Mouse (Mus musculus) cerebellum, adult 18-20 months (tissue): ENCODE data around the gene Med1.
"Not testable (repeated sequence)": the region's sequence is repeated elsewhere in the genome, so short reads cannot be mapped to it uniquely, and the experiment has no call there.

Experiments
- DNase-seq, 2 experiments: peaks; one replicate each; pipeline ENCODE4 v3.0.0; 2021

The Med1 gene

GRCm38 (mm10) chr11:98192901-98193805 is at the start of gene Med1:
Med1 (minus strand) TSS chr11:98193293.
- DNase-seq, result peak; percentile 85 to 91

DNA sequence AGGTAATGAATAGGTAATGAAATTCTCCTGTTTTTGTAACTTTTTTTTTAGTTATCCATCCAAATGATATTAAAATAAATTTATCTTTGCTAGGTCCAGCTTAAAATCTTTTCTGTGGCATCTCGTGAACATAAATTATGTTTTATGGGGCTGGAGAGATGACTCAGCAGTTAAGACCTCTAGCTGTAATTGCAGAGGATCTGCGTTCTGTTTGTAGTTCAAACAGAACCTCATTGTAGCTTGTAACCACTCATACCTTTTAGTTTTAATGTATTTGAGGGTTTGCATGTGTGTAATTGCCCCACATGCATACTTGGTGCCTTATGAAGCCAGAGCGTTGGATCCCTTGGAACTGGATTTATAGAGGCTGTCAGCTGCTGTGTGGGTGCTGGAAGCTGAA is 45.9 kb upstream of the Med1 start:
- DNase-seq, result no peak

GRCm38 (mm10) chr11:98238416-98238815 is 45.3 kb upstream of the Med1 start:
- no peak for DNase-seq

- no peak for DNase-seq
Observed at GRCm38 (mm10) chr11:98226349-98226748, 33.3 kb upstream of the Med1 start.

DNA sequence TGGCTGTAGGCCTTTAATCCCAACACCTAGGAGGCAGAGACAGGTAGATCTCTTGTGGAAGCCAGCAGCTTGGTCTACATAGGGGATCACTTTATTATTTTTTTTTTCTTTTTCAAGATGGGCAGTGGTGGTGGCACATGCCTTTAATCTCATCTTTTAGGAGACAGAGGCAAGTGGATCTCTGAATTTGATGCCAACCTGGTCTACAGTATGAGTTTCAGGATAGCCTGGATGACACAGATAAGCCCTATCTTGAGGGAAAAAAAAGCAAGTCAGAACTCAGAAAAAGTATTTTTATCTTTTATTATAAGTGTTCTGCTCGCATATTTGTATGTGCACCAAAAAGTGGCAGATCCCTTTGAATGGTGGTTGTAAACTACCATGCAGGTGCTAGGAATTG is 20.2 kb upstream of the Med1 start:
- DNase-seq, result no peak

GRCm38 (mm10) chr11:98209661-98210060 is 16.6 kb upstream of the Med1 start:
- not testable (repeated sequence) for DNase-seq

GRCm38 (mm10) chr11:98206281-98206680 is 13.2 kb upstream of the Med1 start:
- not testable (repeated sequence) for DNase-seq

GRCm38 (mm10) chr11:98205463-98205862 is 12.4 kb upstream of the Med1 start:
- DNase-seq, result no peak

GRCm38 (mm10) chr11:98203931-98204421 is 10.9 kb upstream of the Med1 start:
- DNase-seq, result peak in 1 of 2 experiments; percentile 27

GRCm38 (mm10) chr11:98203351-98203911 is 10.3 kb upstream of the Med1 start:
- peak in 1 of 2 experiments; percentile 57 for DNase-seq

GRCm38 (mm10) chr11:98202641-98203350 is 9.7 kb upstream of the Med1 start, which contains the start of gene Cdk12:
Cdk12 (plus strand) TSS chr11:98203059.
- DNase-seq, result peak; percentile 92 to 94

DNA sequence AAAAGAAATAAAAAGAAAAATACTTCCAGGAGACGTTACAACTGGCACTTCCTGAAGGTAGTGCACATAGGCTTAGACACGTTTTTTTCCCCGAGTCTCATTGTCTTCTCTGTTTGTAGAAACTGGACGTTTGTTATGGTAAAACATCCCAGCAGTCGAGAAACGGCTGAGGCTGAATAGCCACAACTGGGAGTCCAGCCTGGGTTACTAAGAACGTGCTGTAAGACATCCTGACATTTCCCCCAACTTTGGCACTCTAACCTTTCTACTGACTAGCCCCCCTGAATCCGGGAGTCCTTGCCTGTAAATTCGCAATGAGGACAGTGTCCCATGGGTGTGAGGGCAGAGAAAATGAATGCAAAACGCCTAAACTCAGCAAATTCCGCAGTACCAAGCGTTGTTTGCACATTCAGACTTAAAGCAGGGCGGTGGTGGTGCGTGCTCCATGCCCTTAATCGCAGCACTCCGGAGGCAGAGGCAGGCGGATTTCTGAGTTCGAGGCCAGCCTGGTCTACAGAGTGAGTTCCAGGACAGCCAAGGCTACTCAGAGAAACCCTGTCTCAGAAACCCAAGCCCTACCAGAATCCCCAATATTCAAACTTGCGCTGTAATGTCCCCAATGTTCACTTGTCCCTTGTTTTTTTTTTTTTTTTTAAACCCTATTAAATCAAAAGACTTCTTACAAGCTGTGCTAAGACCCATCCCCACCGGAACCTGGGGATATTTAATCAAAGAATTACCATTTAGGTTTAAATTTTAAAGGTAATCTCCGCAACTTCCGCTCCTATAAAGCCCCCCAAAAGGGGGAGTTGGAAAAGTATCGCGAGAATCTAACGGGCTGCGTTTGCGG is 8.9 kb upstream of the Med1 start:
- peak in 1 of 2 experiments; percentile 44 for DNase-seq

- DNase-seq, result no peak
Observed at GRCm38 (mm10) chr11:98190820-98191219, 2.3 kb downstream of the Med1 start.

DNA sequence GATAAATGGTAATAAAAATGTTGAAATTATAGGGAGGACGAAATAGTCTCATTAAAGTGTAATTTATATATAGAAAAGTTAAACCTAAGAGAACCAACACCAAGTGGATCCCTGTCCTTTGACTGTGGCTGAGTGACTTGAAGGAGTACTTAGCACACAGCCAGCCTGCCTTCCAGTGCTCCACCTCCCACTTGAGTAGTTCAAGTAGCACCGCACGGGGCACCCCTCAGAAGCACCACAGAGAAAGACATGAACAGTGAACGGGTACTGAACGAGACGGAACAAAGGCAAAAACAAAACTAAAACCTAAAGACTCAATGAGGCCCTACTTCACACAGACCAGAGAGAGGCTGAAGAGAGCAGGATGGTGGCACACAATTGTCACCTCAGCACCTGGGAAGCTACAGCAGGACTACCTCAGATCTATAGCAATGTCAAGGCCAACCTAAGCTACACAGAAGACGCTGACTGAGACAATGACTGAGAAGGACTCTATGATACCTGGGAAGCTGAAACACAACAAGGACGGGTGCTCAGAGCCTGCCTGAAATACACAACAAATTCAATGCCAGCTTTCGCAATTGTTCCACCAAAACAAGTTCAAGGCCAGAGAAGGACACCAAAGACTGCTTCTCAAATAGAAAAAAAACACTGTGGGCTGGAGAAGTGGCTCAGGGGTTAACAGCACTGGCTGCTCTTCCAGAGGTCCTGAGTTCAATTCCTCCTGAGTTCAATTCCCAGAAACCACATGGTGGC is 5.3 kb downstream of the Med1 start:
- no peak for DNase-seq

DNA sequence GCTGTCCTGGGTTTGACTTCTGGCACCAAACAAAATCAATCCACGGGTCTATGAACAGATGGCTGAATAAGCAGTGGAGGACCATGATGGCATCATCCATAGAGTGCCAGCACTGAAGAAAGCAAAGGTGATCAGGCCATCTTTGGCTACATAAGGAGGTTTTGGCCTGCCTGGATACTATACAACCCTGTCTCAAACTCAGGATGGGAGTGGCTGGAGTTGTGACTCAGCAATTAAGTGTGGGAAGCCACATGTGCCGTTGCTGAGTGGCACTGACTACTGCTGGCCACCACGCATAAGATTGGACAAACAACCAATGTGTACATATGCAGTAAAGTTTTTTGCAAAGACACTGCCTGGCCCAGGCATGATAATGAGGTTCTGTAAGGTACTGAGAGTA is 10.9 kb downstream of the Med1 start:
- not testable (repeated sequence) for DNase-seq

DNA sequence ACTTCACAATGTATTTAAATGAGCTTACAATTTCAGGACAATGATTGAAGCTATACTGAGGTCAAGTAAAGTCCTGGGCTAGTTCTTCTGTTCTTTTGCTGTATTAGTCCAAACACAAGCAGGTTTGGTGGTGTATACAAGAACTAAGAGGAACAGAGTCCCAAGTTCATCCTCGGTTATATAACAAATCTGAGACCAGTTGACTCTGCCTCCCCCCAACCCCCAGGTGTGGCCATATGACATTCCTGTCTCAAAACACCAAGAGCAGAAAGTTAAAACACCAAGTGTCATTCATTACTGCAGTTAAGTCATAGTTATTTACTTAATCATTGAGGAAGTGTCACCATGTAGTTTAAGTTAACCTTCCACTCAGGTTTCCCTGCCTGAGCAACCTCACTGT is 24.7 kb downstream of the Med1 start:
- DNase-seq, result no peak

- no peak for DNase-seq
Observed at GRCm38 (mm10) chr11:98155094-98155493, 38.0 kb downstream of the Med1 start.

DNA sequence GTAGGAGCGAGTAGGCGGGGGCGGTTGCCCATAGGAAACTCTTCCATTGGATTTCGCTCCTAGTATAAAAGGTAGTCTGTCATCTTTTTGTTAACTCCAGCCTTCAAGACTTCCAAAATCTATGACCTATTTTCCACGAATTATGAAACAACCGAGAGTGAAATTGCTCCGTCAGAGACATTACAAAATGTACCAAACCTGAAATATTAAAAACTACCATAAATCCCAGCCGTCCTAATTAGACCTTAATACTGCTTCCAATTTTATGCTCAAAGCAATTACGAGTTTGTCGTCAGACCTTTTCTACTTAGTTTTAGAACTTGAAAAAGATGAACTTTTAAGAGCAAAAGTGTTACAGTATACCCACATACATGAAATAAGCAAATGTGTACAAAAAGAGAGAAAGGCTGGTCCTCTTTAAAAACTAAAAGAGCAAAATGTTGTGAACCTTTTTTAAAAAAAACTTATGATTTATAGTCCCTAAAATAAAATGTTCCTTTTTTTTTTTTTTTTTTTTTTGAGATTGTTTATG is 42.4 kb downstream of the Med1 start:
- DNase-seq, result no peak

GRCm38 (mm10) chr11:98149786-98150624 is 43.1 kb downstream of the Med1 start, which contains the start of gene Fbxl20:
Fbxl20 (minus strand) TSS chr11:98150403.
- DNase-seq, result peak; percentile 91 to 95

DNA sequence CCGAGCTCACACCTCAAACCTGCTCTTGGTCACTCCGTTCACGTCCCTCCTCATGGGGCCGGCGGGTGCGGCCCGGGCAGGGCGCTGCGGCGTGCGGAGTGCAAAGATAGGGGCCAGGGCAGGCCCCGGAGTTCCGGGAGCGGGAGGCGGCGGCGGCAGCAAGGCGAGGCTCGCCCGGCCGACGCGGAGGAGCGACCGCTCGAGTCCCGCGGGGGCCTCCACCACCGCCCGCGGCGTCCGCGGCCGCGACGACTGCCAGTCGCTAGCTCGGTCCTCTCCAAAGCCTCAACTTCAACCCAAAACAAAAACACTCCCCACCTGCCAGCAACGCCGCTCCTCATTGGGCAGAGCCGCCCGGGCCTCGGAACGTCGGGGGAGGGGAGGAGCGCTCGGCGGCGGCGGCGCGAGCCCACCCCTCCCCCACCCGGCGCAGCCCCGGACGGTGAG is 43.8 kb downstream of the Med1 start:
- DNase-seq, result peak; percentile 92 to 94
